Mouse (Mus musculus) kidney, adult 2 months (tissue): ENCODE data around the gene Armc7.

Experiments used
- CTCF ChIP-seq: fragments of 200-500 bp; conservative IDR thresholded peaks from 2 replicates; pipeline ENCODE4 v1.5.1; 2011; ENCODE audit warnings: low read depth, mild to moderate bottlenecking, control low read depth, low read length, moderate library complexity, mixed read lengths; ENCODE audit not compliant: insufficient read depth, insufficient read length
- POLR2A ChIP-seq: fragments of 200-500 bp; IDR thresholded peaks from one replicate; pipeline ENCODE4 v1.6.1; 2011; ENCODE audit warnings: low read depth, low read length, control low read depth

DNA sequence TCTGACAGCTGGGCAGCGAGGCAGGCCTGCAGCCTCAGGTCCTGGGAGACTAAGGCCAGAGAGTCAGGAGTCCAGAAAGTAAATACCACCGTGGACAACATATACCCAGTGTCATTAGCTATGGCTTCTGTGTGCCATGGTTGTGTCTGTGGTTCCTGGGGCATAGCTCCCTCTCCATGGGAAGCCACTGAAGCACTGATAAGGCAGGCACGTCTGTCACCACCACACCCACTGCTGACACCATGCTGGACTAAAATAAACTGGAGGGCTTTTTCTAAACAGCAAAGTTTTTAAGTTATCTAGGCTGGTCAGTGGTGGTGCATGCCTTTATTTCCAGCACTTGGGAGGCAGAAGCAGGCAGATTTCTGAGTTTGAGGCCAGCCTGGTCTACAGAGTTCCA, 31.1 kb downstream of the Armc7 start:
- TF ChIP-seq CTCF = no peak
- no peak for TF ChIP-seq POLR2A
